Mouse (Mus musculus) gastrocnemius, adult 18-20 months (tissue): Measurements from ENCODE around the gene Snx29. TPM values are rescaled to one million over a fixed set of nuclear protein-coding genes. Genes with fewer than 3 reads are reported as not detected.

Experiments used
- DNase-seq: peaks from one replicate; pipeline ENCODE4 v3.0.0; 2021; ENCODE audit warnings: low spot score
- total RNA-seq, 2 experiments: library from RNA; stranded (reverse); gene quantifications; 2 replicates each; pipeline ENCODE4 v1.2.3; 2021

Snx29 gene
- total RNA-seq, 2 experiments from 2014 or later = 10.1 to 10.4 TPM

DNA sequence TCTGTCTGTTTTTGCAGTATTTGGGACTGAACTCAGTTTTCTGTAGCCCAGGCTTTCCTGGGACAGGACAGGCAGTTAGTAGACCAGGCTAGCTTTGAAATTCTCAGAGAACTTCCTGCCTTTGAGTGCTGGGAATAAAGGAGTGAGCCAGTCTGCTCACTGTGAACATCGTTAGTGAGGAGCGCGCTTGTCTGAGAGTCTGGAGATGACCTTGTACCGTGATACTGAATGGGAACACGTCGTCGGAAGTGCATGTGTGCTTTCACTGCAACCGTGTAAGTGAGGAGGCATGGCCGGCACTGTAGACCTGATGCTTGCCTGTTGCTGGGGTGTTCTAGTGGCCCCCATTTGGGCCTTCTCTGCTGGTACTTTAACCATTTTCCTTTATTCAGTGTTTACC lies 83.9 kb downstream of the Snx29 start:
- no peak for DNase-seq

- DNase-seq = no peak
Observed at GRCm38 (mm10) chr16:11407932-11408620, 85.4 kb downstream of the Snx29 start.

DNA sequence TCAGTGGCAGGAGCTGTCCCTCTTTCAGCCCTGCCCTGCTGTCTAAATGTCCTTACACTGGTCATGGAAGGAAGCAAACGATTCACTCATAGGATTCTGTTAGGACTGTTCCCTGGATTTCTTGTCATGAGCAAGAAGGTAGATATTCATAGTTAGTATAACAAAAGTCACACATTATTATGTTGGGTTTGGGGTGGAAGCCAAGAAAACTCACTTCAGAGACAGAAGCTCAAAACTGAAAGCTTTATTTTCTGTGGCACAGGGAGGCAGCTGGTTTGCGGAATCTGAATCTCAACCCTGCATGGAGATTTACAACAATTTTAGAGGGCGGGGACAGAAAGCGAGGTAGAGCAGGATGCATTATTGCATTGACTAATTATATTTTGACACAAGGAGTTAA lies 86.0 kb downstream of the Snx29 start:
- no peak for DNase-seq

GRCm38 (mm10) chr16:11414631-11415030 lies 91.9 kb downstream of the Snx29 start:
- DNase-seq = no peak

- peak; percentile 50 for DNase-seq
Observed at GRCm38 (mm10) chr16:11418183-11418588, 95.5 kb downstream of the Snx29 start.

- no peak for DNase-seq
Observed at GRCm38 (mm10) chr16:11420311-11421080, 97.8 kb downstream of the Snx29 start.

- no peak for DNase-seq
Observed at GRCm38 (mm10) chr16:11422165-11422564, 99.5 kb downstream of the Snx29 start.

GRCm38 (mm10) chr16:11422889-11423610 lies 100.3 kb downstream of the Snx29 start:
- no peak for DNase-seq

DNA sequence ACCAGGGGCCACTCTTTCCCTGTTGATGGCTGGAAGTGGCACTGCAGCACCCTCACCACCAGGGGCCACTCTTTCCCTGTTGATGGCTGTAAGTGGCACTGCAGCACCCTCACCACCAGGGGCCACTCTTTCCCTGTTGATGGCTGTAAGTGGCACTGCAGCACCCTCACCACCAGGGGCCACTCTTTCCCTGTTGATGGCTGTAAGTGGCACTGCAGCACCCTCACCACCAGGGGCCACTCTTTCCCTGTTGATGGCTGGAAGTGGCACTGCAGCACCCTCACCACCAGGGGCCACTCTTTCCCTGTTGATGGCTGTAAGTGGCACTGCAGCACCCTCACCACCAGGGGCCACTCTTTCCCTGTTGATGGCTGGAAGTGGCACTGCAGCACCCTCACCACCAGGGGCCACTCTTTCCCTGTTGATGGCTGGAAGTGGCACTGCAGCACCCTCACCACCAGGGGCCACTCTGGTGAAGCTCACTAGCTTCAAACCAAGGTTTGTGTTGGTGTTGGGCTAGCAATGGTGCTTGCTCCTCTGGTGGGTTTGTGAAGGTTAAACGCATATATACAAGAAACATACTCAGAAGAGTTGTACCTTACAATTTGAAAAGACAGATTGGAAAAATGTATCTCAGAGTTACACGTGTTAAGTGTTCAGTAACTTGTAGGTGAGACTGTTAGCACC lies 101.0 kb downstream of the Snx29 start:
- peak; percentile 39 for DNase-seq

- no peak for DNase-seq
Observed at GRCm38 (mm10) chr16:11424568-11425145, 101.9 kb downstream of the Snx29 start.

DNA sequence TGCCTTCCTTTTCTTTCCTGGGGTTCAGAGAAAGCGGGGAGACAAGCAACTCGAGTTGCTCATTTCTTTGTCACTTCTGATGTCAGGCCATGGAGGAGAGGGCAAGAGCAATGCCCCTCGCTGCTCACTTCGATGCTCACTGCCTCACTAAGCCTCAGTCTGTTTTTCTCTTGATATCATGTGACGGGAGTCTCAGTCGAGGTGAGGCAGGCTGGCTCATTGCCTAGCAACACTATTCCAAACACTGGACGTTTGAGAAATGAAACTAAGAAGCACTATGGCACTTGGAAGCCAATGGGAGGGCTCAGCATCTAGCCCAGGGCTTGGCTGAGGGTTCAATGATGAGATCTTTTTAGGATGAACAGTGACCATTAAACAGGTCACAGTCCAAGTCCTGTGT lies 102.6 kb downstream of the Snx29 start:
- no peak for DNase-seq

GRCm38 (mm10) chr16:11426810-11427537 lies 104.3 kb downstream of the Snx29 start:
- DNase-seq = no peak

DNA sequence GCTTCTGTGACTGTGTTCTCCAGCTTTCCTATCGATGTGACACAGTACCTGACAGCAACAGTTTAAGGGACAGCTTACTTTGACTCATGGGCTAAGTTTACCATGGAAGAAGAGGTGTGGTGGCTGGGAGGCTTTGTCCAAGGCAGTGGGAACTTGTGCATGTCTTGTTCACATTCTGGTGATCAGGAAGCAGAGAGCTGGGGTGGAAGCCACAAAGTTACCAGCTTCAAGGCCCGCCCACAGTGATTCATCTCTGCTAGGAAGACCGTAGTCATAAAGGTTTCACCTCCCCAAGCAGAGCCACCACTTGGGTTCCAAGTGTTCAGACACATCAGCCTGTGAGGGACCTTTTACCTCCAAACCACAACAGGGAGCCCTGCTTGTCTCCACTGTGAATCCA lies 107.1 kb downstream of the Snx29 start:
- no peak for DNase-seq

DNA sequence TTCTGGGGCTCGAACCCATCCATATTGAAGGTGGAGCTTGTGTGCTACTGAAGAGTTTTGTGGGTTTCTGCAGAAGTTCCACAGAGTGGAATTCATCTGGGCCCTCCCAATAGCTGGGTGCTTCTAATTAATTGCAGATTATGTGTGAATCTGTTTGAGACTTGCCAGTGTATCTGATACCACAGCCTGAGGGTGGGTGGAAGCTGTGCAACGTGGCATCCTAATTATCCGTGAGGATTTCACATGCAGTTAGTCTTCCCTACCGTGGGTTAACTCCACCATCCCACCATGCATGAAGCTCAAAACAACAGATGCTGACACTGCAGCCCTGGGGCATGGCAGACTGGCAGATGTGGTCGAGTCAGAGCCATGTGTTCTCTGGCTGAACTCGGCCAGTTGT lies 107.8 kb downstream of the Snx29 start:
- DNase-seq = no peak

DNA sequence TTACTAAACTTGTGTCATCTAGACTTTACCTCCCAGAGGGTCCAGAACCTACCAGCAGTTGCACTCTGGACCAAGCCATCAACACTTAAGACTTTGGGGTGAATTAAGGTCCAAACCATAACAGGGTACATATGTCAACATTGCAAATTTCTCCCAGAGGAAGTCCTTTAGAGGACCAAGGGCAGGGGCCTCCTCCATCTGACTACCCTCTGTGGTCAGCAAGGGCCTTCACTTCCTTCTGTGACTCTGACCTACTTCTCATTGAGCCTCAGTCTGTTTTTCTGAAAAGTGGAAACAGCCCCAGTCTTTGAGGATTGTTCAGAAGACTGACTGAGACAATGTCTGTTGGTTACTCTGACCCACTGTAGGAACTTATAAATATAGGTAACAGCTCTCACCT lies 111.1 kb downstream of the Snx29 start:
- no peak for DNase-seq

DNA sequence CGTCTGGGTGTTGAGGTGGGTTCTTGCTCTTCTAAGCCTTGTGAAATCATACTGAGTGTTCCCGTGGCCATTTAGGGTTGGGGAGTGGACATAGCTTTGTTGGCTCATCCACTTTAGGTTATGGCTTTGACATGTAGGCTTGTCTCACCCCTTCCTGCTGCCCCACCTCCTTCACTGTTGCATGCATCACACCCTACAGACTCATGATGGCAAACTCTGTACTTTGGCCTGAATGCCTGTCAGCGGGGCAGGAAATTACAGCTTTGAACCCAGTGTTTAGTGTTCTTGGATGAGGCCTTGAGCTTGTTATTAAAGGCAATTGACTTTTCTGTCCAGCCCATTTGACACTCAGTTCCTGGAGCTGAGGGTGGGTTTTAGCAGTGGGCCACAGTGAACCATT lies 114.9 kb downstream of the Snx29 start:
- DNase-seq = no peak

- no peak for DNase-seq
Observed at GRCm38 (mm10) chr16:11439417-11439816, 116.7 kb downstream of the Snx29 start.

DNA sequence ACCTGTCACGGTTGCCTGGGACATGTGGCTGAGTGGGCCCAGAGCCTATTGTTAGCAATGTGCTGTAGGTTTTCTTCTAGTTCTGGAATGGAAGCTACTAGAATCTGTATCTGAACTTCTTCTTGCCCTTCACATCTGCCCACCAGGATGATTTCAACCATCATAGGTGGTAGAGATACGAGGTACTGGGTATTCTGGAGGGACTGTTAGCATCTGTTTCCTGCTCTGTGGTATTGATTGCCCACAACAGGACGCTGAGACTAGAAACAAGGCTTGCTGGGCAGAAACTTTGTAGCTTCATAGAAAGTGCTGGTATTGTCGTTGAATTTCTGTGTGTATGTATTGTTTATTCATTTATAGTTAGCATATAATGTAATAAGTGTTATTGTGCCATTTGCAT lies 118.9 kb downstream of the Snx29 start:
- DNase-seq = no peak

DNA sequence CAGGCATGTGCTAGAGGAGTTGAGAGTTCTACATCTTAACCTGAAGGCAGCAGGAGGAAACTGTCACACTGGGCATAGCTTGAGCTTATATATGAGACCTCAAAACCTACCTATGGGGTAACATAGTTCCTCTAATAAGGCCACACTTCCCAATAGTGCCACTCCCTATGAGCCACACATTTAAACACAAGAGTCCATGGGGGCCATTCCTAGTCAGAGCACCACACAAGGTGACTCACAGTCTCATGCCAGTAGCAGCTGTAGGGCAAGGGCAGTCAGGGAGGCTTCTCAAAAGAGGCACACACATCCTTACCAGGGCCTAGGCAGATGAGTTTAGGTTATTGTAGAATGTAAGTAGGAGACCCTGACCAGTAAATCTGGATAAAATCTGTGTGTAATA lies 119.8 kb downstream of the Snx29 start:
- DNase-seq = no peak

GRCm38 (mm10) chr16:11444626-11445025 lies 121.9 kb downstream of the Snx29 start:
- no peak for DNase-seq

DNA sequence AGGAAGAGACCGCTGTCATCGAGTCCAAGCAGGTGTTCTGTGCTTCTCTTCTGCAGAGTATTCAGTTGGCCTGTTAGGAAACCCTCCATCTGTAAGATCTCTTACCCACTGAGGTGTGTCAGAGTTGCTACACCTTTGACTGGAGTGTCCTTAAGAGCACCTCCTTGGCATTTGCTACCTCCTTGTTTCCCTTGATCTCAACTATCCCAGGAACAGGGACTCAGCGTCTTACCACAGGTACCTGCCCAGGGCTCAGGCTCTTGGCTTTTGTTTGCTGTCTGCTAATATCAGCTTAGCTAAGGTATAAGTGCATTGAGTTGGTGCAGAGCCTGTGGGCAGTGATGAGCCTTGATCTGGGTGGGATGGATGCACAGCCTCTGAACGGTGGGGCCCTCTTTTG lies 124.3 kb downstream of the Snx29 start:
- DNase-seq = no peak
